Mouse (Mus musculus) forebrain, embryonic 13.5 days (tissue): ENCODE measurements around the gene Fam92b. TPM values are rescaled to one million over a fixed set of nuclear protein-coding genes. Genes with fewer than 3 reads are reported as not detected.
A peak's percentile ranks its signal among the peaks of the same experiment; 100 is the strongest.

Source experiments
- ATAC-seq: fragments of 200-750 bp; cut with Nextera tagmentation; 2 replicates; pipeline ENCODE4 v1.8.0; 2017
- H3K27ac ChIP-seq: fragments of 300-500 bp; sonication (generic); 2 replicates; pipeline ENCODE4 v1.5.1; 2015; ENCODE audit warnings: inconsistent platforms, mild to moderate bottlenecking, moderate library complexity
- H3K27me3 ChIP-seq: fragments of 300-500 bp; sonication (generic); 2 replicates; pipeline ENCODE4 v1.6.1; 2015; ENCODE audit warnings: mild to moderate bottlenecking, inconsistent platforms
- H3K36me3 ChIP-seq: fragments of 300-500 bp; sonication (generic); 2 replicates; pipeline ENCODE4 v1.6.1; 2015; ENCODE audit warnings: mild to moderate bottlenecking, inconsistent platforms; ENCODE audit not compliant: poor library complexity, severe bottlenecking
- H3K4me1 ChIP-seq: fragments of 300-500 bp; sonication (generic); 2 replicates; pipeline ENCODE4 v1.6.1; 2015; ENCODE audit warnings: inconsistent platforms
- H3K4me2 ChIP-seq: fragments of 300-500 bp; sonication (generic); 2 replicates; pipeline ENCODE4 v1.6.1; 2015; ENCODE audit warnings: inconsistent platforms, mild to moderate bottlenecking, moderate library complexity
- H3K4me3 ChIP-seq: fragments of 300-500 bp; sonication (generic); 2 replicates; pipeline ENCODE4 v1.5.1; 2015; ENCODE audit warnings: mild to moderate bottlenecking, inconsistent platforms
- H3K9ac ChIP-seq: fragments of 300-500 bp; sonication (generic); 2 replicates; pipeline ENCODE4 v1.6.1; 2015; ENCODE audit warnings: mild to moderate bottlenecking, inconsistent platforms
- H3K9me3 ChIP-seq: fragments of 300-500 bp; sonication (generic); replicated peaks from 2 replicates; pipeline ENCODE4 v1.6.1; 2016; ENCODE audit warnings: inconsistent platforms
- whole genome bisulfite sequencing: fragments of 180-500 bp; shearing (Covaris S2); methylation state at CpG from one replicate; pipeline ENCODE4 v1.1.7; 2015; 5-methylcytosine and 5-hydroxymethylcytosine counted together
- polyA plus RNA-seq: library from polyadenylated mRNA; unstranded; fragments of >200 nt; fragmentation: Nextera tagmentation; extraction: Ambion mirVana; gene quantifications from 2 replicates; pipeline ENCODE4 v1.2.1, GENCODE M21; 2015

The Fam92b gene
- polyA plus RNA-seq, 1 experiment from 2014 or later, result 1.4 TPM

- Histone ChIP-seq H3K27ac (peak overlapping the region; percentile 78), H3K9me3 (no peaks in the 10 kb centered on the region), H3K4me2 (0 out of 2 replicates have a peak overlapping the region, but pooled peaks have one; percentile 6), H3K36me3 (no peaks in the 10 kb centered on the region), H3K4me3 (no peak overlapping the region), H3K27me3 (no peaks in the 10 kb centered on the region), H3K4me1 (peaks cover 30% of the 10 kb centered on the region), H3K9ac (no peak overlapping the region)
- 57% methylated on average over 15 of the region's 15 CpGs for WGBS
- ATAC-seq, result peak; percentile 77
Measured at GRCm38 (mm10) chr8:120143911-120144651, 33.2 kb downstream of the Fam92b start.

- 67% methylated on average over 3 of the region's 3 CpGs for WGBS
- H3K4me2 ChIP-seq, result no peak overlapping the region
- no peaks in the 10 kb centered on the region for H3K27me3 ChIP-seq
- H3K36me3 ChIP-seq, result no peaks in the 10 kb centered on the region
- H3K4me1 ChIP-seq, result peaks cover 45% of the 10 kb centered on the region
- no peak for ATAC-seq
- no peak overlapping the region for H3K9ac ChIP-seq
- H3K9me3 ChIP-seq, result no peaks in the 10 kb centered on the region
- H3K4me3 ChIP-seq, result no peak overlapping the region
- no peak overlapping the region for H3K27ac ChIP-seq
Measured at GRCm38 (mm10) chr8:120140769-120141168, 36.5 kb downstream of the Fam92b start.

- no peak overlapping the region for H3K4me3 ChIP-seq
- no peaks in the 10 kb centered on the region for H3K36me3 ChIP-seq
- peaks cover 31% of the 10 kb centered on the region for H3K4me1 ChIP-seq
- H3K9me3 ChIP-seq, result no peaks in the 10 kb centered on the region
- WGBS, result 90% methylated on average over 2 of the region's 2 CpGs
- ATAC-seq, result no peak
- no peak overlapping the region for H3K4me2 ChIP-seq
- H3K27me3 ChIP-seq, result no peaks in the 10 kb centered on the region
- no peak overlapping the region for H3K27ac ChIP-seq
- H3K9ac ChIP-seq, result no peak overlapping the region
Measured at GRCm38 (mm10) chr8:120138958-120139357, 38.3 kb downstream of the Fam92b start.

- H3K9me3 ChIP-seq, result no peaks in the 10 kb centered on the region
- no peak overlapping the region for H3K9ac ChIP-seq
- no peak overlapping the region for H3K4me2 ChIP-seq
- 61% methylated on average over 7 of the region's 7 CpGs for WGBS
- no peak overlapping the region for H3K4me3 ChIP-seq
- ATAC-seq, result peak; percentile 80
- H3K27ac ChIP-seq, result peak overlapping the region; percentile 65
- H3K27me3 ChIP-seq, result no peaks in the 10 kb centered on the region
- H3K36me3 ChIP-seq, result no peaks in the 10 kb centered on the region
- H3K4me1 ChIP-seq, result peaks cover 20% of the 10 kb centered on the region
Measured at GRCm38 (mm10) chr8:120136618-120137017, 40.6 kb downstream of the Fam92b start.

- Histone ChIP-seq H3K4me3 (no peak overlapping the region), H3K9ac (no peak overlapping the region), H3K4me1 (peaks cover 14% of the 10 kb centered on the region), H3K4me2 (no peak overlapping the region), H3K36me3 (no peaks in the 10 kb centered on the region), H3K27ac (no peak overlapping the region), H3K9me3 (no peaks in the 10 kb centered on the region), H3K27me3 (no peaks in the 10 kb centered on the region)
- no peak for ATAC-seq
- 93% methylated on average over 7 of the region's 7 CpGs for WGBS
Measured at GRCm38 (mm10) chr8:120135687-120136086, 41.6 kb downstream of the Fam92b start.

DNA sequence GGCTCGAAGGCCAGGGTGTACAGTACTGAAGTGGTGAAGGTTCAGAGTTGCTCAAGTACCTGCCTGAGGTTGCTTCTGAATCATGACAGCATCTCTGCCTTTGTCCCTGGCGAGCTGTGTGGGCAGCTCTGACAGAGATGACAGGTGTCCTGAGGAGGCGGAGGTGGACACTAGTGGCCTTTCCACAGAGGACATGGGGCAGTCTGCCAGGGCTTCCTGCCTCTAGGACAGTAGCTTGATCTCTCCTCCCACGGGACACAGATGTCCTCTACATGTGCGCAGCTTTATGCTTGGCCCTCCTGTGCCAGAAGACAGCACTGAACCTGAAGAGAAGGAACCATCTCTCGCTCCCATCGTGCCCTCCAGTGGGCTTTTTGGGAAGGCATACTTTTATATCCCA, 44.1 kb downstream of the Fam92b start:
- H3K4me1 ChIP-seq, result peaks cover 14% of the 10 kb centered on the region
- 89% methylated on average over 7 of the region's 7 CpGs for WGBS
- H3K9me3 ChIP-seq, result no peaks in the 10 kb centered on the region
- no peak overlapping the region for H3K4me3 ChIP-seq
- ATAC-seq, result no peak
- no peak overlapping the region for H3K27ac ChIP-seq
- H3K36me3 ChIP-seq, result no peaks in the 10 kb centered on the region
- no peak overlapping the region for H3K9ac ChIP-seq
- no peaks in the 10 kb centered on the region for H3K27me3 ChIP-seq
- no peak overlapping the region for H3K4me2 ChIP-seq

DNA sequence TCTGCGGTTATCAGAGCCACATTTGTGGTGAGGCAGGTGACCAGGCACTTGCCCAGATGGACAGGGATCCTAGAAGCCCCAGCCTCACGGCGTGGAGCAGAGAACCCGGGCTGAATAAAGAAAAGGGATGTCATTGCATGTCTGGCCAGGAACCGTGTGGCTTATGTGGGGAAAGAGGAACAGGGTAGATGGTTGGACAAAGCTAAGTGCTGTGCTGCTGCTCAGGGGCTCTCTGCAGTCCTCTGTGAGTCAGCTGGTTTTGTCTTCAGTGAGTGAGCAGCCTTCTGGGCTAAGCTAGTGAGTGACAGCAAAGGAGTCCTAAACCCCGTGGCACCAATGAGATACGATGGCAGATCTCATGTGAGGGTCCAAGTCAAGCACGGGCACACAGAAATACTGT, 46.1 kb downstream of the Fam92b start:
- no peak overlapping the region for H3K4me2 ChIP-seq
- no peaks in the 10 kb centered on the region for H3K27me3 ChIP-seq
- H3K9ac ChIP-seq, result no peak overlapping the region
- 86% methylated on average over 8 of the region's 8 CpGs for WGBS
- peaks cover 16% of the 10 kb centered on the region for H3K4me1 ChIP-seq
- H3K4me3 ChIP-seq, result no peak overlapping the region
- no peak overlapping the region for H3K27ac ChIP-seq
- no peaks in the 10 kb centered on the region for H3K9me3 ChIP-seq
- ATAC-seq, result no peak
- H3K36me3 ChIP-seq, result no peaks in the 10 kb centered on the region

GRCm38 (mm10) chr8:120129547-120129946, 47.7 kb downstream of the Fam92b start:
- Histone ChIP-seq H3K9ac (peak overlapping the region; percentile 18; the same call in 1 of the 2 replicates), H3K27ac (no peak overlapping the region; the same call in 1 of the 2 replicates), H3K36me3 (no peaks in the 10 kb centered on the region), H3K4me1 (peaks cover 20% of the 10 kb centered on the region), H3K4me3 (no peak overlapping the region), H3K27me3 (no peaks in the 10 kb centered on the region), H3K9me3 (no peaks in the 10 kb centered on the region), H3K4me2 (no peak overlapping the region)
- 26% methylated on average over 4 of the region's 4 CpGs for WGBS
- 0 out of 2 replicates have a peak, but pooled peaks have one; percentile 16 for ATAC-seq

DNA sequence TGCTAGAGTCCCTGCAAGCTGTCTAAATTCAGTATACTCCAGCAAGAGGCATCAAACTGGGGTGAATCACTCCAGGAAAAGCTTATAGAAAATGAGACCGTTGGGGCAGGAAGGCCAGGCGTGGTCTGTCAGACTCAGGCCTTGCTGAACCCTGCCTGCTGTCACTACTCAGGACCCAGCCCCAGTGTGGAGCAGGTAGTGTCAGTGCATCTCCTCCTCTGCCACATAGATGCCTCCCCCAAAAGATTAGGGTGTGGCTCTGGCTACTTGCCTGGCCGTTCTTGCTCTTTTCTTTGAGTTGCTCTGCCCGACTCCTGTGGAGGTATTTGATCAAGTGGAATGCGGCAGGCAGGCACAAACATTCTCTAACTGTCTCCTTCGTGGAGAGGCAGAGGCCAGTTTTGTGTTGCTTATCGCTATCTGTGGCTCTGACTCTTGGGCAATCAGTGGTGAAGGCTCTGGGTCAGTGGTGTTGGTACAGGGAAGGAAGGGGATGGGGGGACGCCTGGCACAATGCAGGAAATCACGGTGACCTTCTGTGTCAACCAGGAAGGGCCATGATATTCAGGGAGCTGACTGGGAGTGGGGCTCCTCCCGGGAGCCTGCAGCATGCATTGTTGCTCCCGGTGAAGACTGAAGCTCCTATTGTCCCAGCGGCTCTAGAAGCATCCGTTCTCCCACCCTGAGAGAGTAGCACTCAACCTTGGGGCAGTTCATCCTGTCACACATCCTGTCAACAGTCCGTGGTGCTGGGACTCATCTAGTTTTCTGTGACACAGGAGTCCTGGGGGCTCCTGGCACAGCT, 50.7 kb downstream of the Fam92b start:
- Histone ChIP-seq H3K27ac (0 out of 2 replicates have a peak overlapping the region, but pooled peaks have one; percentile 25), H3K9me3 (no peaks in the 10 kb centered on the region), H3K4me3 (no peak overlapping the region), H3K4me2 (no peak overlapping the region), H3K4me1 (peaks cover 23% of the 10 kb centered on the region), H3K27me3 (no peaks in the 10 kb centered on the region), H3K36me3 (no peaks in the 10 kb centered on the region), H3K9ac (peak overlapping the region; percentile 4; the same call in 1 of the 2 replicates)
- 23% methylated on average over 14 of the region's 14 CpGs for WGBS
- no peak for ATAC-seq

DNA sequence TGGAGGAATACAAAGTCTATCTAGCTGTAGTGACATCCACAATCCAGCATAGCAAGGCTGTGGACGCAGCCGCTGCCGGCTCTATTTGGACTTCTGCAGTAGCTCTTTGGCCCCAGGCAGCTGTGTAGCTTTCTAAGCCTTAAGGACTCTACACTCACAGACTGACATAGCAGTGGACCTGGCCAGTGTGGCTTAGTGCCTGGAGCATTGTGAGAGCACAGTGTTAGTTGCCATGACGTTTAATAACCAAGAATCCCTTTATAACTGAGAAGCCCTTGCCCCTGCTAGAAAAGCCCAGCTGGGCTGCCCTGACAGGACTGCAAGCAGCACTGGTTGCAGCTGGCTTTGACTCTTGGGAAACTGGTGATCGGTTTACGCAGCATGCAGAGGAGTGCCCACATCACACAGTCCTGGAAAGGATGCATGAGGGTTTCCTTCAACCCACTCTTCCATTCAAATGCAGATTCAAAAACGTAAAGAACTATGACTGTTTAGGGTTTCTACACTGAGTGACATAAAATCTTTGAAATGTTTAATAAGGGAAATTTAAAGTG, 52.4 kb downstream of the Fam92b start:
- Histone ChIP-seq H3K27ac (no peak overlapping the region), H3K4me1 (peaks cover 27% of the 10 kb centered on the region), H3K4me3 (no peak overlapping the region), H3K9ac (no peak overlapping the region), H3K36me3 (no peaks in the 10 kb centered on the region), H3K27me3 (no peaks in the 10 kb centered on the region), H3K9me3 (no peaks in the 10 kb centered on the region), H3K4me2 (no peak overlapping the region)
- ATAC-seq, result peak; percentile 19; the same call in 1 of the 2 replicates
- 43% methylated on average over 7 of the region's 7 CpGs for WGBS

GRCm38 (mm10) chr8:120124261-120124660, 53.0 kb downstream of the Fam92b start:
- Histone ChIP-seq H3K36me3 (no peaks in the 10 kb centered on the region), H3K27me3 (no peaks in the 10 kb centered on the region), H3K27ac (no peak overlapping the region), H3K4me1 (peaks cover 32% of the 10 kb centered on the region), H3K4me3 (no peak overlapping the region), H3K9ac (no peak overlapping the region), H3K4me2 (no peak overlapping the region), H3K9me3 (no peaks in the 10 kb centered on the region)
- WGBS, result 60% methylated on average over 6 of the region's 6 CpGs
- no peak for ATAC-seq

GRCm38 (mm10) chr8:120120951-120121350, 56.3 kb downstream of the Fam92b start:
- 75% methylated on average over 5 of the region's 5 CpGs for WGBS
- Histone ChIP-seq H3K27ac (no peak overlapping the region), H3K36me3 (no peaks in the 10 kb centered on the region), H3K4me1 (peaks cover 17% of the 10 kb centered on the region), H3K9ac (no peak overlapping the region), H3K4me3 (no peak overlapping the region), H3K9me3 (no peaks in the 10 kb centered on the region), H3K27me3 (peaks cover 10% of the 10 kb centered on the region), H3K4me2 (no peak overlapping the region)
- ATAC-seq, result no peak
